ENCODE assay signal across 17 mouse cellular contexts in the genomic region with DNA sequence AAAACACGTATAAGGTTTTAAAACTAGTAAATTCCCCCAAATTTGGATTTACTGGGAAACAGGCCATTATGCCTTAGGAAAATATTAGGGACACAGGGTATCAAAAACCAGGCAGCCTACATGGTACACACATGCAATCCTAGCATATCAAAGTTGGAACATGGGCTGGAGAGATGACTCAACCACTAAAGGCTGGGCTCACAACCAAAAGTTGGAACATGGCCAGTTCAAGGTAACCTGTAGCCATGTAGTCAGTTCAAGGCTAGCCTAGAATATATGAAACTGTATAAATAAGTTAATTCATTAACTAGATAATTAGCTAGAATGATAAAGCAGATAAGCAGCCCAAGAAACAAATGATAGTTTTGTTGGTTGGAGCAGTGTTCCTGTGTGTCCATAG. TPM values are rescaled to one million over a fixed set of nuclear protein-coding genes. Genes with fewer than 3 reads are reported as not detected.
A peak's percentile ranks its signal among the peaks of the same experiment; 100 is the strongest.
DNase-seq lines count a peak whose midpoint lies in the region; ATAC-seq and TF ChIP-seq lines count a peak whose summit lies in the region.
"Had no signal": no experiment of that assay in that cellular context is flagged by ENCODE, and none has a peak within 500 bp of the region (broad histone marks: within the 10 kb centered on the region; RNA-seq: fewer than 3 reads in every experiment).

No protein-coding gene starts in this region.

- no peaks in the 10 kb centered on the region for H3K9me3 ChIP-seq in heart, embryonic 10.5 days
- H3K9me3 ChIP-seq in heart, embryonic 11.5 days (replicated peaks; ENCODE audit: control insufficient read depth, low read length) = no peaks in the 10 kb centered on the region
- H3K9me3 ChIP-seq: embryonic facial prominence, embryonic 13.5 days; forebrain, embryonic 13.5 days; heart, embryonic 15.5 days; hindbrain, embryonic 10.5 days had no signal

- no peaks in the 10 kb centered on the region for H3K36me3 ChIP-seq in heart, embryonic 10.5 days
- H3K36me3 ChIP-seq in heart, embryonic 11.5 days (ENCODE audit: control insufficient read depth, insufficient read depth, low read length) = no peaks in the 10 kb centered on the region
- H3K36me3 ChIP-seq: embryonic facial prominence, embryonic 13.5 days; heart, embryonic 15.5 days; hindbrain, embryonic 10.5 days had no signal

- peak; percentile 24 for DNase-seq in heart, embryonic 10.5 days (ENCODE audit: low spot score)
- no peak for DNase-seq in left cerebral cortex, adult 2 months (ENCODE audit: extremely low spot score in 1 of 2, low spot score in 2 of 2)
- no peak for DNase-seq in left cerebral cortex, postnatal 14 days (ENCODE audit: low spot score in 2 of 2)
- peak; percentile 30 for DNase-seq in 416B (ENCODE audit: low read depth)
- no peak for DNase-seq in frontal cortex, postnatal 36 days (ENCODE audit: low spot score in 2 of 2)
- DNase-seq: adrenal gland, postnatal 10 days; cerebellum, postnatal 36 days; forebrain, postnatal 0 days; gastrocnemius, adult 2 months; gastrocnemius, postnatal 25 days had no signal

- H3K9ac ChIP-seq in heart, embryonic 11.5 days (ENCODE audit: low read depth, low read length) = no peak overlapping the region
- H3K9ac ChIP-seq: embryonic facial prominence, embryonic 13.5 days; forebrain, embryonic 13.5 days; forebrain, postnatal 0 days; heart, embryonic 15.5 days; hindbrain, embryonic 14.5 days had no signal

- intact Hi-C loops in left cerebral cortex, adult 2 months (cut with DNase I) = loop anchor here (5.0 kb wide), 1 partner anchor 145 kb away; no protein-coding TSS in a partner anchor
- intact Hi-C loops in left cerebral cortex, postnatal 14 days (cut with DNase I) = loop anchor here (10.0 kb wide), 1 partner anchor 73 kb away; no protein-coding TSS in a partner anchor

- peaks cover 31% of the 10 kb centered on the region for H3K27me3 ChIP-seq in heart, embryonic 10.5 days (ENCODE audit: insufficient read depth, poor library complexity, severe bottlenecking)
- peaks cover 24% of the 10 kb centered on the region for H3K27me3 ChIP-seq in heart, embryonic 11.5 days (ENCODE audit: control insufficient read depth, insufficient read depth, low read length)

- H3K27ac ChIP-seq in heart, embryonic 10.5 days = no peak overlapping the region
- no peak overlapping the region for H3K27ac ChIP-seq in heart, embryonic 11.5 days (ENCODE audit: low read depth, low read length)
- H3K27ac ChIP-seq in left cerebral cortex, adult 2 months = peak overlapping the region; percentile 57
- 0 out of 2 replicates have a peak overlapping the region, but pooled peaks have one; percentile 3 for H3K27ac ChIP-seq in olfactory bulb, adult 2 months (ENCODE audit: insufficient read depth, low read depth, low read length)
- H3K27ac ChIP-seq: embryonic facial prominence, embryonic 13.5 days; forebrain, embryonic 13.5 days; gastrocnemius, adult 2 months; heart, embryonic 15.5 days; hindbrain, embryonic 10.5 days; hindbrain, embryonic 14.5 days had no signal

- no peak for ATAC-seq in heart, embryonic 11.5 days (replicated peaks; ENCODE audit: insufficient number of reproducible peaks, low FRiP score, low TSS enrichment)
- ATAC-seq: forebrain, embryonic 13.5 days; forebrain, postnatal 0 days had no signal

- H3K4me3 ChIP-seq in heart, embryonic 10.5 days = no peak overlapping the region
- H3K4me3 ChIP-seq in heart, embryonic 11.5 days (ENCODE audit: low read depth, low read length) = no peak overlapping the region
- H3K4me3 ChIP-seq in left cerebral cortex, adult 2 months = no peak overlapping the region
- no peak overlapping the region for H3K4me3 ChIP-seq in olfactory bulb, adult 2 months (ENCODE audit: insufficient read depth, low read depth, low read length)
- H3K4me3 ChIP-seq: embryonic facial prominence, embryonic 13.5 days; forebrain, embryonic 13.5 days; gastrocnemius, adult 2 months; heart, embryonic 15.5 days; hindbrain, embryonic 10.5 days had no signal

- 88% methylated on average over 1 of the region's 1 CpGs for WGBS in heart, embryonic 10.5 days
- WGBS in heart, embryonic 11.5 days (ENCODE audit: insufficient replicate concordance) = 82% methylated on average over 1 of the region's 1 CpGs
- WGBS in olfactory bulb, adult 2 months = 98% methylated on average over 1 of the region's 1 CpGs

- H3K4me1 ChIP-seq in heart, embryonic 10.5 days = peaks cover 6% of the 10 kb centered on the region
- peaks cover 3% of the 10 kb centered on the region; the same call in 1 of the 2 replicates for H3K4me1 ChIP-seq in heart, embryonic 11.5 days (ENCODE audit: control insufficient read depth, insufficient read depth, low read length)
- H3K4me1 ChIP-seq in olfactory bulb, adult 2 months (ENCODE audit: control insufficient read depth, insufficient read depth, low read length) = peaks cover 17% of the 10 kb centered on the region

- no peak overlapping the region for H3K4me2 ChIP-seq in heart, embryonic 11.5 days
- H3K4me2 ChIP-seq: embryonic facial prominence, embryonic 13.5 days; forebrain, embryonic 13.5 days; heart, embryonic 15.5 days; hindbrain, embryonic 14.5 days had no signal

- no peak for TF ChIP-seq POLR2A in olfactory bulb, adult 2 months (IDR thresholded peaks at IDR 0.05; ENCODE audit: insufficient read depth, low read depth, low read length)

- no peak for TF ChIP-seq CTCF in left cerebral cortex, adult 2 months (IDR thresholded peaks at IDR 0.05)
- no peak for TF ChIP-seq CTCF in olfactory bulb, adult 2 months (IDR thresholded peaks at IDR 0.05; ENCODE audit: insufficient read depth, low read depth, low read length)

RNA-seq across cellular contexts. Expression of a gene that starts 3.3 kb away (rescaled TPM):
- 0.28 and 0.49 TPM in 2 replicates for polyA plus RNA-seq in heart, embryonic 10.5 days (2016; fragmentation: Nextera tagmentation; extraction: Ambion mirVana)
- polyA plus RNA-seq in heart, embryonic 11.5 days (2014; fragmentation: Nextera tagmentation; extraction: Ambion mirVana) = 0.34 and 0.61 TPM in 2 replicates
- 10 to 100 TPM in 1 of 2 experiments, 1 to 10 TPM in 1; 9.9 to 15.1 TPM for total RNA-seq in left cerebral cortex, adult 2 months (2021)
- total RNA-seq in left cerebral cortex, postnatal 14 days (2021) = 1 to 10 TPM; 5.5 to 7.5 TPM
- polyA plus RNA-seq in olfactory bulb, adult 2 months (2012; ENCODE audit: insufficient read depth, insufficient read length, low replicate concordance, missing spikeins) = not detected in 2 replicates

Comparison
In these comparisons a context has a peak if more than half of its experiments do, and no peak if none do; other contexts are left out.
1. DNase-seq: peak in heart, embryonic 10.5 days (single experiment) and 416B (single experiment); none in left cerebral cortex, adult 2 months (0 of 2), left cerebral cortex, postnatal 14 days (0 of 2) and frontal cortex, postnatal 36 days (0 of 2).
2. H3K27ac ChIP-seq: peak in left cerebral cortex, adult 2 months (single experiment) and olfactory bulb, adult 2 months (single experiment); none in heart, embryonic 10.5 days (single experiment) and heart, embryonic 11.5 days (single experiment).